Mouse (Mus musculus): Measurements from ENCODE around the gene D630039A03Rik.
"Not testable (repeated sequence)": the region's sequence is repeated elsewhere in the genome, so short reads cannot be mapped to it uniquely, and the experiment has no call there.

The D630039A03Rik gene

DNA sequence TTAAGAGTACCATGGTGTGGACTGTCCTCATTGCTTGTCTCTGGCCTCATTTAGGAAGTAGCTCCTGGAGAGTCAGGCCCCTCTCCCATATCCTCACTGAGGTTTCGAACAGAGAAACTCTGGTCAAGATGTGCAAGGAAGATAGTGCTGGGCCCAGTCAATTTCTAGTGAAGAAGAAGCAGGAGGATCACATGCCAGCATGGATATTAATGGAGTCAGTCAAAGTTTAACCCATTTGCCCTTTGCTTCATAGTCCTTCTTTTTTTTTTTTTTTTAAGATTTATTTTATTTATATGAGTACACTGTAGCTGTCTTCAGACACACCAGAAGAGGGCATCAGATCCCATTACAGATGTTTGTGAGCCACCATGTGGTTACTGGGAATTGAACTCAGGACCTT lies 27.1 kb downstream of the D630039A03Rik start:
- not testable (repeated sequence) for DNase-seq (ENCODE audit: low spot score in 2 of 2)

DNA sequence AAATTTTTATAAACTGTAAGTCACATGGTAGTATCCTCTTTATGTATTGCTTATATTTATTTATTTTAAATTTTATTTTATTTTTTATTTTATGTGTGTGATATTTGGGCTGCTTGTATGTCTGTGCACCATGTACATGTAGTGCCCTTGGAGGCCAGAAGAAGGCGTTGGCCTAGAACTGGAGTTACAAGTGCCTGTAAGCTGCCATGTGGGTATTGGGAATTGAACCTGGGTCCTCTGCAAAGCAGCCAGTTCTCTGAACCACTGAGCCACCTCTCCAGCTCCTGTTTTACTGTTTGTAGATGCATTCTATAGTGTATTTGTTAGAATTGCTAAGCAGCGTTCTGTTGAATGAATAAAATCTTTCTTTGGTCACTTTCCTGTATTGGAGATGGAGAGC lies 27.9 kb downstream of the D630039A03Rik start:
- DNase-seq (ENCODE audit: low spot score in 2 of 2) = no peak

GRCm38 (mm10) chr4:57886888-57887230 lies 29.2 kb downstream of the D630039A03Rik start:
- no peak for DNase-seq (ENCODE audit: low spot score in 2 of 2)

- no peak for DNase-seq (ENCODE audit: low spot score in 2 of 2)
These were observed 29.8 kb downstream of the D630039A03Rik start for GRCm38 (mm10) chr4:57886066-57886887.

DNA sequence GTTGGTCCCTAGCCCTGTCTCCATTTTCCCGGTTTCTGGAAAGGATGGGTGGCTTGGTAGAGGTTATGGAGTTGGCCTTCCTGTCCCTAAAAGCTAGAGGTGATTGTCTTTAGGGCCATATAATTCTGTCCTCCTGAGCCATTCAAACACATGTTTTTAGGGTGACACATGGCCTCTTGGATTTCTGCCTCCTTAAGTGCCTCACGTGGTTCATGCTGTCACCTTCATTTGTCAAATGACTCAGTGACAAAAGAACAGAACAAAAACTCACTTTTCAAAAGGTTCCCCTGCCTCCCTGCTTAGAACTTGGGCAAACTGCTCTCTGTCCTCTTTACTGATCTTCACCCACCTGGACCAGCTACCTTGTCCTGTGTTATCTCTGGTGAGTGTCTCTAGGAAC lies 30.9 kb downstream of the D630039A03Rik start:
- DNase-seq (ENCODE audit: low spot score in 2 of 2) = no peak

DNA sequence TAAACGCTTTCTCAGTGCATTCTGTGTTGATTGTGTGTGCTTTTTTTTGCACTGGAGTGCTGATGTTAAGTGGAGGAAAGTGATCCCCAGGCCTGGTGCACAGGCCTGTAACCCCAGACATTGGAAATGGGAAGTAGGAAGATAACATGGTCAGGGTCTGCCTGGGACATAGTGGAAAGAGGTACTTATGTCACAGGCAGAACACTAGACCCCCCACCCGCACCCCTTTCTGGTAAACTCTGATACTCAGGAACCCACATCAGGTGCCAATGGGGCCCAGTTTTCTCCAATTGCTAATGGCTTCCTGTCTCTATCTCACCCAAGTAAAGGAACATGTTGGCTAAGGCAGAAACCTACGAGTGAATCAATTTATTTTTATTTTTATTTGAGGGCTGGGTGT lies 31.6 kb downstream of the D630039A03Rik start:
- DNase-seq (ENCODE audit: low spot score in 2 of 2) = no peak

- DNase-seq (ENCODE audit: low spot score in 2 of 2) = no peak
These were observed 32.3 kb downstream of the D630039A03Rik start for GRCm38 (mm10) chr4:57883520-57884421.

DNA sequence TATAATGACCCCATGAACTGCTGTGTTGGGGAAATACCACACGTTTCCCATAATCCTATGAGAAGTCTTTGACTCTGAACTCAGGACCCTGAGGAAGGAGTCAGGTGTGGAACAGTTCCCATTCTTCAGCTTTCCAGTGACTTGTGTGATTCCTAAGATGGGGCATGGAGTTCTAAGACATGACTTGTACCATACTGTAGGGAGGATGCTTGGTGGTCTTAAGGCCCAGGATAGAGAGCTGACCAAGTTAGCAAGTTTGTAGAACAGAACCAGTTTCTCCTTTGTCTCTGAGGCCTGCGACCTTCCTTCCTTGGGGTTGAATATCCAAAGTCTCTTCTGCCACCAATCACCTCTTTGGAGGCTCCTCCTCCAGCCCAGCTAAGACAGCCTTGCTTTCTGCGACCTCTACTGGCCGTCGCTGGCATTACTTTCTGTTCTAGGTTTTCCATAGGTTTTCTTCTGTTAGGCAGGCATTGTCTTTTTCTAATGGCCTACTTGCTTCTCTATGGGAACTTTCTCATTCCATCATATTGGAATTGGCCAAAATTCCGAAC lies 36.2 kb downstream of the D630039A03Rik start:
- peak in 1 of 2 experiments; percentile 68 for DNase-seq (ENCODE audit: low spot score in 2 of 2)

GRCm38 (mm10) chr4:57879137-57879536 lies 37.0 kb downstream of the D630039A03Rik start:
- DNase-seq (ENCODE audit: low spot score in 2 of 2) = no peak

DNA sequence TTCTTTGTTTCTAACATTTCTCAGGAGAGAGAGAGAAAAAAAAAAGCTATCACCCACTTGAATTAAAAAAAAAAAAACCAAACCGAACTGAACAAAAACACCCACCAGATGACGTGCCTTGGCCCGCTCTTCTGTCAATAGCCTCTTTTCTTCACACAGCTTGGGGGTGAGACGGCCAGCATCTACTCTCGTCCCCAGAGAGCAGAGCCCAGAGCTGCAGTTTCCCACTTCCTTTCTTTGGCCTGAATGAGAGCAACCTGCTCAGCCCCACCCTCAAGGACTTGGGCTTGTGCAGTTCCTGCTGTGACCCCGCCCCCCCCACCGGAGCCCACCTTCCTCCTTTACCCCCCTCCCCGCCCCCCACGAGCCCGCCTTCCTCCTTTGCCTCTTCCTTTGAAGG lies 48.6 kb downstream of the D630039A03Rik start:
- no peak for DNase-seq (ENCODE audit: low spot score in 2 of 2)

GRCm38 (mm10) chr4:57866990-57867389 lies 49.1 kb downstream of the D630039A03Rik start:
- DNase-seq (ENCODE audit: low spot score in 2 of 2) = no peak

GRCm38 (mm10) chr4:57866088-57866487 lies 50.0 kb downstream of the D630039A03Rik start:
- no peak for DNase-seq (ENCODE audit: low spot score in 2 of 2)

DNA sequence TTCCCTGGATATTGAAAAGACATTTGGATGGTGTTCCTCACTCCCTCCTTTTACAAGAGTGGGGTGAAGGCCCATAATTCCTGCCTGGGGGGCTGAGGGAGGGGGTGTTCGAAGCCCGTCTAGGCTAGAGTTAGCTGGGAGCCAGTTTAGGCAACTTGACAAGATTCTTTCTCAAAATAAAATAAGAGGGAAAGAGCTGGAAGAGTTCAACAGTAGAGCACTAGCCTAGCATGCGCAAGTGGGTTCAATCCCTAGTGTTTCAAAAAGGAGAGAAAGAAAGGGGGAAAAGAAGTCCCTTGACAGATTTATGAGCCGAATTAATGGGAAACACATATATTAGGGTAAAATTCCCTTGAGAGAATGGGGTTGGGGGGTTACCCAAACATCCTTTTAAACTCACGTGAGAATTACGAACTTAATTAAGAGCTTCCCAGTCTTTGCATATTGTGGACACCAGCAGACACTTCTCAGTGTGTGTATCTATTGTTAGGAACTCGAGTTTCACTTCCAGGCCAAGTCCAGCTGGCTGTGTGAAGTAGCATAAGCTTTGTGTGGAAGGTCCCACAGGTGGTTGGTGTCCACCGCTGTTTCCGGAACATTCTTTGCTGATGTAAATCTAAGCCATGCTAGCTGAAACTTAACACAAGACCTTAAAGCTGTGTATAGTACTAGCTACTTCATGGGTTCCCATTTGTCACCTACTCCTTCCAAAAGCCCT lies 53.7 kb downstream of the D630039A03Rik start:
- no peak for DNase-seq (ENCODE audit: low spot score in 2 of 2)

GRCm38 (mm10) chr4:57861856-57862255 lies 54.2 kb downstream of the D630039A03Rik start:
- DNase-seq (ENCODE audit: low spot score in 2 of 2) = no peak

- DNase-seq (ENCODE audit: low spot score in 2 of 2) = no peak
These were observed 54.9 kb downstream of the D630039A03Rik start for GRCm38 (mm10) chr4:57861166-57861565.

DNA sequence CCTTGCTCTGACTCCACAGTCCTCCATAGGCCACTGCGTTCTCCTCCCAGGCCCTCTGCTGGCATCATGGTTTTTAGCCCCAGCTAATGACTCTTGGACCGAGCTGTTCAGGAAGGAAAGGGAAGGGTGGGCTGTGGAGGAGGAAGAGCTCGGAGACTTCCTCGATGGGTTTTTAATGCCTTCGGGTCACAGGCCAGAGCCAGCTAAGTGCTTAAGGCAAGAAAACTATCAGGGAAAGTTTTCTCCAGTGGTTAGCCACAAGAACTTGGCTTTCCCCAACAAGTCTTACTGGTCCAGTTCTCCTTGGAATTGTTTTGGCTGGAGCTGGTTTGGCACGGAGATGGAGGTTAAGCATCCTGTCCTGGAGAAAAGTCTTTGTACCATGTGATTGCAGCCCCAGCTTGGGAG lies 55.9 kb downstream of the D630039A03Rik start:
- DNase-seq (ENCODE audit: low spot score in 2 of 2) = no peak

Measured in frontal cortex, postnatal 10 days (tissue).